Mouse (Mus musculus): Measurements from ENCODE around the gene Ifi44. TPM values are rescaled to one million over a fixed set of nuclear protein-coding genes. Genes with fewer than 3 reads are reported as not detected.

Ifi44 gene
- polyA plus RNA-seq, 1 experiment from 2014 or later = 1.1 TPM

Other genes with a start within 250 kb of the Ifi44 start
- not detected in 2 replicates for gene Ifi44l, start 12.9 kb upstream of the Ifi44 start, polyA plus RNA-seq (2015; fragmentation: Nextera tagmentation; extraction: Ambion mirVana)
- gene Ptgfr, start 87.7 kb upstream of the Ifi44 start, polyA plus RNA-seq (2015; fragmentation: Nextera tagmentation; extraction: Ambion mirVana) = 0.75 TPM in 2 replicates

Data from lung, embryonic 16.5 days (tissue).